8 mouse cellular contexts compared by ENCODE assay signal in the genomic region with DNA sequence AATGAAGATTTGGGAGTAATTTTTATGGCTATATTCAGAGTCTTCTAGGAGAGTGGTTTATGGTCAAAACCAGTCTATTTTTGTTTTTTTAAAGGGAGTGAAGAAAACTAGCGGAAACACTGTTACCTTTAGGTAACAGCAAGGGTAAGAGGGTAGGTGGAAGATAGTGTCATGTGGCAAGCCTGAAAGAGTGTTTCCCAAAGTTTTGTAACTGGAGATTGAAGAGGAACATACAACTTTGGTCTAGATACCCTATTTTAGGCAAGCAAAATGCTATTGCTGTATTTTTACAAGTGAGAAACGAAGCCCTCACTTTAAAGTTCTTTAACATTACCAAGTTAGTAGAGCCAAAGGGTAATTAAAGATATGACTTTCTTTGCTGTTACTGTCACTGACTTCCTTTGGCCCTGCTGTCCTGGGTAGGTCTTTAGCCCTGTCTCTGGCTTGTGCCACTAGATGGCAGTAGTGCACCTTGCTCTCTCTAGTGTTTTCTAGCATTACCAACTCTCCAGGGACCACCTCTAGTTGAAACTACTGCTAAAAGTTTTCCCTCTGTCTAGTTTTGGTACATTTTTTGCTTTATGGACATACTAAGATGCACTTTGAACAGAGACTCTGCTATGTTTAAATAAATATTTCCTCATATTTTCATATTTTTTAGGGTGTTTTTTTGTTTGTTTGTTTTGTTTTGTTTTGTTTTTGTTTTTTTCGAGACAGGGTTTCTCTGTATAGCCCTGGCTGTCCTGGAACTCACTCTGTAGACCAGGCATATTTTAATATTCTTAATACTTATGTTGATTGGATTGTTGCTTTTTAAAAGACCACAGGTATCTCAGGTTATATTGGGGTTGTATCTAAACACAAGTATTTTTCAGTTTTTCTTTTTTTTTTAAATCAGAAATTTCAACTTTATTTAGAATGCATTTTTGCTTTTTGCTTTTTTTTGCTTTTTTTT.
DNase-seq lines count a peak whose midpoint lies in the region; ATAC-seq and TF ChIP-seq lines count a peak whose summit lies in the region.

No protein-coding gene starts in this region.

- peak; percentile 97 for TF ChIP-seq CTCF in lung, postnatal 0 days (IDR thresholded peaks at IDR 0.05)

- H3K36me3 ChIP-seq in forebrain, embryonic 14.5 days (ENCODE audit: control insufficient read depth, insufficient read depth, low read length): no peaks in the 10 kb centered on the region
- H3K36me3 ChIP-seq in lung, postnatal 0 days (ENCODE audit: insufficient read depth, low read length): no peaks in the 10 kb centered on the region

- peak; percentile 81 for DNase-seq in ES-CJ7 (ENCODE audit: low read depth, low spot score)
- peak; percentile 77 for DNase-seq in c-Kit-positive CD71-positive TER-119-negative erythroid progenitor cells, embryonic 14.5 days (ENCODE audit: low read depth)
- peak; percentile 95 for DNase-seq in forebrain, embryonic 14.5 days (ENCODE audit: low spot score)
- peak; percentile 73 for DNase-seq in layer of hippocampus, adult 9-10 months (ENCODE audit: low spot score)
- DNase-seq in lung, postnatal 0 days (ENCODE audit: low spot score): peak; percentile 90
- peak; percentile 57 for DNase-seq in retina, adult 2 months (ENCODE audit: low read depth, low spot score)
- peak; percentile 82 for DNase-seq in thymus, postnatal 14 days

- no peak overlapping the region for H3K4me3 ChIP-seq in forebrain, embryonic 14.5 days (ENCODE audit: low read depth, low read length)
- H3K4me3 ChIP-seq in lung, postnatal 0 days (ENCODE audit: low read depth, low read length): no peak overlapping the region

- no peak overlapping the region for H3K9ac ChIP-seq in forebrain, embryonic 14.5 days (ENCODE audit: low read length)
- no peak overlapping the region for H3K9ac ChIP-seq in lung, postnatal 0 days (replicated peaks; ENCODE audit: low read depth)

- no peaks in the 10 kb centered on the region for H3K4me1 ChIP-seq in forebrain, embryonic 14.5 days (ENCODE audit: control insufficient read depth, insufficient read depth, low read length)
- no peaks in the 10 kb centered on the region for H3K4me1 ChIP-seq in lung, postnatal 0 days (ENCODE audit: insufficient read depth, low read depth, low read length)

- no peaks in the 10 kb centered on the region for H3K9me3 ChIP-seq in forebrain, embryonic 14.5 days (replicated peaks; ENCODE audit: control insufficient read depth, low read length)
- H3K9me3 ChIP-seq in lung, postnatal 0 days (ENCODE audit: low read length): no peaks in the 10 kb centered on the region

- H3K27ac ChIP-seq in forebrain, embryonic 14.5 days (ENCODE audit: low read depth, low read length): no peak overlapping the region
- no peak overlapping the region for H3K27ac ChIP-seq in lung, postnatal 0 days (ENCODE audit: low read length)

- H3K4me2 ChIP-seq in forebrain, embryonic 14.5 days (ENCODE audit: low read length): no peak overlapping the region
- H3K4me2 ChIP-seq in lung, postnatal 0 days (replicated peaks; ENCODE audit: low read depth, low read length): no peak overlapping the region

- H3K27me3 ChIP-seq in forebrain, embryonic 14.5 days (replicated peaks; ENCODE audit: control insufficient read depth, insufficient read depth, low read length): no peaks in the 10 kb centered on the region
- H3K27me3 ChIP-seq in lung, postnatal 0 days (replicated peaks; ENCODE audit: insufficient read depth, low read length): no peaks in the 10 kb centered on the region

- peak; percentile 92 for ATAC-seq in forebrain, embryonic 14.5 days
- ATAC-seq in hematopoietic stem cell, adult 5-6 weeks (replicated peaks in 1 of 2; ENCODE audit: insufficient read depth in 1 of 2, low FRiP score in 2 of 2, low TSS enrichment in 1 of 2, low read depth in 1 of 2, poor library complexity in 2 of 2, severe bottlenecking in 2 of 2): peak; percentile 92 to 96
- ATAC-seq in lung, postnatal 0 days: peak; percentile 79

- TF ChIP-seq EP300 in lung, postnatal 0 days (IDR thresholded peaks at IDR 0.05): no peak

- 59% methylated on average over 3 of the region's 3 CpGs for WGBS in forebrain, embryonic 14.5 days
- WGBS in lung, postnatal 0 days: 57% methylated on average over 3 of the region's 3 CpGs
